Mouse (Mus musculus): ENCODE measurements around the gene Lpin3. TPM values are rescaled to one million over a fixed set of nuclear protein-coding genes. Genes with fewer than 3 reads are reported as not detected.
A peak's percentile ranks its signal among the peaks of the same experiment; 100 is the strongest.

Gene Lpin3
- total and polyA plus RNA-seq, 3 experiments, result 1.1 TPM; not detected in 2

- H3K9ac ChIP-seq (ENCODE audit: insufficient read depth, low read depth), result no peak overlapping the region
- H3K4me3 ChIP-seq (replicated peaks in 1 of 3; ENCODE audit: low read depth in 2 of 3, low read length in 2 of 3, poor library complexity in 1 of 3), result peak overlapping the region in 1 of 3 experiments; percentile 26
- in situ Hi-C loops (cut with MboI; ENCODE audit: low pct_ligation_motif_present, low pct_unique_long_range_greater_than_20kb, low sequenced_read_pairs) (no loop called here), dilution Hi-C loops (cut with MboI; ENCODE audit: extremely low pct_ligation_motif_present, extremely low pct_unique_long_range_greater_than_20kb, low sequenced_read_pairs) (no loop called here)
- H3K4me1 ChIP-seq (ENCODE audit: control insufficient read depth in 1 of 2, insufficient read depth in 2 of 2), result peaks cover 7 to 40% of the 10 kb centered on the region in 2 experiments; a peak in 3 of 4 replicates
- no peak overlapping the region for H3K27ac ChIP-seq (ENCODE audit: insufficient read depth, low read depth)
- no peak overlapping the region for H3K4me2 ChIP-seq (ENCODE audit: insufficient read depth, low read depth, poor library complexity, severe bottlenecking)
- H3K36me3 ChIP-seq (replicated peaks in 1 of 2; ENCODE audit: control insufficient read depth in 1 of 2, insufficient read depth in 1 of 2, low read length in 1 of 2), result no peaks in the 10 kb centered on the region
- H3K27me3 ChIP-seq (replicated peaks), result no peaks in the 10 kb centered on the region
- peak; percentile 17 for DNase-seq (ENCODE audit: extremely low read depth)
- no peaks in the 10 kb centered on the region for H3K9me3 ChIP-seq (replicated peaks; ENCODE audit: low read length)
- no peak for TF ChIP-seq JUN (IDR thresholded peaks at IDR 0.05; ENCODE audit: insufficient read depth, low read depth, low read length)
- TF ChIP-seq CHD2 (IDR thresholded peaks at IDR 0.05; ENCODE audit: low read length), result no peak
- no peak for TF ChIP-seq ZMIZ1 (IDR thresholded peaks at IDR 0.05; ENCODE audit: low read depth, low read length)
- TF ChIP-seq SIN3A (IDR thresholded peaks at IDR 0.05; ENCODE audit: low read length), result no peak
- TF ChIP-seq MEF2A (IDR thresholded peaks at IDR 0.05; ENCODE audit: borderline replicate concordance, low read depth, low read length), result no peak
- no peaks in the 10 kb centered on the region for H3K79me2 ChIP-seq (replicated peaks; ENCODE audit: control insufficient read depth, extremely low read depth, insufficient read depth, poor library complexity, severe bottlenecking)
Measured at GRCm38 (mm10) chr2:160921285-160921684, 40.8 kb downstream of the Lpin3 start.

GRCm38 (mm10) chr2:160925203-160925602 is 44.7 kb downstream of the Lpin3 start:
- dilution Hi-C loops (cut with MboI; ENCODE audit: extremely low pct_ligation_motif_present, extremely low pct_unique_long_range_greater_than_20kb, low sequenced_read_pairs) (no loop called here), in situ Hi-C loops (cut with MboI; ENCODE audit: low pct_ligation_motif_present, low pct_unique_long_range_greater_than_20kb, low sequenced_read_pairs) (no loop called here)
- DNase-seq (ENCODE audit: extremely low read depth), result no peak
- TF ChIP-seq NELFE (IDR thresholded peaks at IDR 0.05; ENCODE audit: low read depth, low read length), result no peak
- TF ChIP-seq ZC3H11A (IDR thresholded peaks at IDR 0.05; ENCODE audit: low read depth, low read length), result no peak
- TF ChIP-seq JUN (IDR thresholded peaks at IDR 0.05; ENCODE audit: insufficient read depth, low read depth, low read length), result no peak
- TF ChIP-seq IRF4 (IDR thresholded peaks at IDR 0.05; ENCODE audit: low read depth, low read length), result no peak
- no peak for TF ChIP-seq ETS1 (conservative IDR thresholded peaks at IDR 0.05; ENCODE audit: low read depth, low read length)
- no peak for TF ChIP-seq POLR2A (IDR thresholded peaks at IDR 0.05; ENCODE audit: low read depth, low read length)
- TF ChIP-seq EP300 (IDR thresholded peaks at IDR 0.05; ENCODE audit: low read length), result no peak
- TF ChIP-seq CHD1 (IDR thresholded peaks at IDR 0.05; ENCODE audit: low read depth, low read length), result no peak
- no peak for TF ChIP-seq GABPA (IDR thresholded peaks at IDR 0.05; ENCODE audit: insufficient replicate concordance, low read depth, low read length)
- no peak for TF ChIP-seq SIN3A (IDR thresholded peaks at IDR 0.05; ENCODE audit: low read length)
- TF ChIP-seq PAX5 (IDR thresholded peaks at IDR 0.05; ENCODE audit: low read length), result no peak
- no peak for TF ChIP-seq MYC (IDR thresholded peaks at IDR 0.05; ENCODE audit: low read depth, low read length)
- TF ChIP-seq USF1 (IDR thresholded peaks at IDR 0.05; ENCODE audit: low read depth, low read length), result no peak
- no peak for TF ChIP-seq ZKSCAN1 (IDR thresholded peaks at IDR 0.05; ENCODE audit: borderline replicate concordance, low read depth, low read length)
- Histone ChIP-seq H3K27ac (ENCODE audit: insufficient read depth, low read depth) (no peak overlapping the region), H3K9me3 (replicated peaks; ENCODE audit: low read length) (no peaks in the 10 kb centered on the region), H3K27me3 (replicated peaks) (no peaks in the 10 kb centered on the region), H3K4me2 (ENCODE audit: insufficient read depth, low read depth, poor library complexity, severe bottlenecking) (no peak overlapping the region), H3K79me2 (replicated peaks; ENCODE audit: control insufficient read depth, extremely low read depth, insufficient read depth, poor library complexity, severe bottlenecking) (no peaks in the 10 kb centered on the region), H3K4me1 (ENCODE audit: control insufficient read depth in 1 of 2, insufficient read depth in 2 of 2) (peaks cover 0 to 24% of the 10 kb centered on the region in 2 experiments; a peak in 2 of 4 replicates), H3K9ac (ENCODE audit: insufficient read depth, low read depth) (no peak overlapping the region), H3K36me3 (replicated peaks in 1 of 2; ENCODE audit: control insufficient read depth in 1 of 2, insufficient read depth in 1 of 2, low read length in 1 of 2) (no peaks in the 10 kb centered on the region), H3K4me3 (replicated peaks in 1 of 3; ENCODE audit: low read depth in 2 of 3, low read length in 2 of 3, poor library complexity in 1 of 3) (no peak overlapping the region)

Measured in CH12.LX (cell line).